Mouse (Mus musculus) forebrain, embryonic 14.5 days (tissue): ENCODE results near the gene Cmtm6. TPM values are rescaled to one million over a fixed set of nuclear protein-coding genes. Genes with fewer than 3 reads are reported as not detected.

Source experiments
- ATAC-seq: fragments of 200-750 bp; cut with Nextera tagmentation; 2 replicates; pipeline ENCODE4 v1.8.0; 2017; ENCODE audit warnings: mild to moderate bottlenecking, moderate library complexity
- DNase-seq: peaks from one replicate; pipeline ENCODE4 v3.0.0-alpha.2; 2015; ENCODE audit warnings: low spot score
- H3K27ac ChIP-seq: fragments of 300-500 bp; sonication (generic); 2 replicates; pipeline ENCODE4 v1.5.1; 2014; ENCODE audit warnings: low read depth, mild to moderate bottlenecking, control low read depth, low read length, moderate library complexity
- H3K27me3 ChIP-seq: fragments of 300-500 bp; sonication (generic); replicated peaks from 2 replicates; pipeline ENCODE4 v1.6.1; 2014; ENCODE audit warnings: low read length, control low read depth, mixed read lengths; ENCODE audit not compliant: control insufficient read depth, insufficient read depth
- H3K36me3 ChIP-seq: fragments of 300-500 bp; sonication (generic); 2 replicates; pipeline ENCODE4 v1.6.1; 2014; ENCODE audit warnings: low read length, control low read depth; ENCODE audit not compliant: control insufficient read depth, insufficient read depth
- H3K4me1 ChIP-seq: fragments of 300-500 bp; sonication (generic); 2 replicates; pipeline ENCODE4 v1.6.1; 2014; ENCODE audit warnings: antibody characterized with exemption, low read length, control low read depth; ENCODE audit not compliant: control insufficient read depth, insufficient read depth
- H3K4me2 ChIP-seq: fragments of 300-500 bp; sonication (generic); 2 replicates; pipeline ENCODE4 v1.6.1; 2014; ENCODE audit warnings: mild to moderate bottlenecking, control low read depth, low read length
- H3K4me3 ChIP-seq: fragments of 300-500 bp; sonication (generic); 2 replicates; pipeline ENCODE4 v1.5.1; 2014; ENCODE audit warnings: low read depth, low read length, control low read depth
- H3K9ac ChIP-seq: fragments of 300-500 bp; sonication (generic); 2 replicates; pipeline ENCODE4 v1.6.1; 2014; ENCODE audit warnings: mild to moderate bottlenecking, low read length, control low read depth, moderate library complexity
- H3K9me3 ChIP-seq: fragments of 300-500 bp; sonication (generic); replicated peaks from 2 replicates; pipeline ENCODE4 v1.6.1; 2016; ENCODE audit warnings: low read length, control low read depth, mixed read lengths; ENCODE audit not compliant: control insufficient read depth
- WGBS: fragments of 180-500 bp; shearing (Covaris S2); extraction: QIAGEN DNeasy Blood & Tissue Kit; methylation state at CpG from one replicate; pipeline ENCODE4 v1.1.7; 2014; 5-methylcytosine and 5-hydroxymethylcytosine counted together
- polyA plus RNA-seq: library from polyadenylated mRNA; unstranded; fragments of >200 nt; fragmentation: Nextera tagmentation; extraction: Ambion mirVana; gene quantifications from 2 replicates; pipeline ENCODE4 v1.2.1, GENCODE M21; 2014

Gene Cmtm6
- polyA plus RNA-seq, 1 experiment from 2014 or later = 23.9 TPM

DNA sequence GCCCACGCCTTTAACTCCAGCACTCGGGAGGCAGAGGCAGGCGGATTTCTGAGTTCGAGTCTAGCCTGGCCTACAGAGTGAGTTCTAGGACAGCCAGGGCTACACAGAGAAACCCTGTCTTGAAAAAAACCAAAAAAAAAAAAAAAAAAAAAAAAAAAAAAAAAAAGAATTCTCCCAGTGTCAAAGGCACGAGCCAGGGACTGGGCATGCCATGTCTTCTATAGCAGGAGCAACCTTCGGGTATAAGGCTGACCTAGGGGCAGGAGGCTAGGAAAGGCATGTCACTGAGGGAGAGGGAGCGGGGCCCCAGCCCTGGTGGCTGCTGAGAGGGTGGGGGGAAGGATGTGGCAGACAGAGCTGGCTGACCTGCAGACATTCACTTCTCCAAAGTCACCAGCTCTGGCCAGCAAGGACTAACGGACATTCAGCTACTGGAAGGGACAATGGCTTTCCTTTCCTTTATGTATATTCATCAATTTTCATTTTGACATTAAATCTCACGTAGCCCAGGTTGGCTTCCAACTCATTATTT, 62.9 kb downstream of the Cmtm6 start:
- H3K9me3 ChIP-seq = no peaks in the 10 kb centered on the region
- H3K4me1 ChIP-seq = no peaks in the 10 kb centered on the region
- H3K4me2 ChIP-seq = no peak overlapping the region
- WGBS = 92% methylated on average over 9 of the region's 9 CpGs
- H3K4me3 ChIP-seq = no peak overlapping the region
- no peak overlapping the region for H3K27ac ChIP-seq
- H3K9ac ChIP-seq = no peak overlapping the region
- no peaks in the 10 kb centered on the region for H3K27me3 ChIP-seq
- DNase-seq = no peak
- H3K36me3 ChIP-seq = no peaks in the 10 kb centered on the region
- ATAC-seq = no peak

DNA sequence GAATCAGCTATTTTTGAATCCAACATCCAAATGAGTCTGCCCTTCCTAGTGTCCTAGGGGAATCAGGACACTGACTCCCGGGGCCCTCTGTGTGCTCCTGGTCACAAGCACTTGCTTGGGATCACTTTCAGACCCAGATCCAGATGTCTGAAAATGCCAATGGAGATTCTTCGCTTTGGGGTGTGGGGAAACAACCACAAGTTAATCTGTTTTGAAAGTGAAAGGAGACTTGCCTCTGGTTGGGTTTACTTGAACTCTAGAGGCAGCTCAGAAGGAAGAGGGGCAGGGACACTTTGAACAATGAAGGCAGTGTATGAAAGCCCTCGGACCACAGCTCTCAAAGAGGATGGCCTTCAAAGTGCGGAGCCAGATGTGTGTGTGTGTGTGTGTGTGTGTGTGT, 63.6 kb downstream of the Cmtm6 start:
- Histone ChIP-seq H3K36me3 (no peaks in the 10 kb centered on the region), H3K4me2 (no peak overlapping the region), H3K4me3 (no peak overlapping the region), H3K4me1 (no peaks in the 10 kb centered on the region), H3K9me3 (no peaks in the 10 kb centered on the region), H3K9ac (no peak overlapping the region), H3K27ac (no peak overlapping the region), H3K27me3 (no peaks in the 10 kb centered on the region)
- DNase-seq (no peak), ATAC-seq (no peak)
- 74% methylated on average over 4 of the region's 4 CpGs for WGBS

DNA sequence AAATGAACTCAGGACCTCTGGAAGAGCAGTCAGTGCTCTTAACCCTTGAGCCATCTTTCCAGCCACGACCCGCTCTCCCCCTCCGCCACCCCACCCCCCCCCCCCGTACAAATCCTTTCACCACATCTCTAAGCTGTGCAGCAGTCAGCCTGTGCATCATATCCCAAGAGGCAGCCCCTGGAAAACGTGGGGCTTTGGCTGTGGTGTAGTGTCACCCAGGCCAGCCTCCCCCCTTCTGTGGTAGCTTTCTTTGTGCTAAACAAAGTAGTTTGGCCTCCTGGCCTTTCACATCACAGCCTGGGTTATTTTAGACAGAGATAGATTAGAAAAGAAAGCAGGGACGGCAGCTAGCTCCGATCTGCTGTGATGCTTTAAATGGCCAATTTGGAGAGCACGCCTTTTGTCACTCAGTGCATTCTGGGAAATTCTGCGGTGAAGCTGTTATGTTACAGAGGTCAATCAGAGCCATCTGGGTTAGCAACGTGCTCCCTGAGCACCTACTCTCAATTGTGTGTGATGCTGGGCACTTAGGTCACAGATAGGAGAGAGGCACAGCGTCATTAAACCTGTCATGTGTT, 65.6 kb downstream of the Cmtm6 start:
- DNase-seq (no peak), ATAC-seq (no peak)
- no peaks in the 10 kb centered on the region for H3K36me3 ChIP-seq
- no peaks in the 10 kb centered on the region for H3K27me3 ChIP-seq
- no peaks in the 10 kb centered on the region for H3K9me3 ChIP-seq
- no peak overlapping the region for H3K27ac ChIP-seq
- 63% methylated on average over 11 of the region's 11 CpGs for WGBS
- no peaks in the 10 kb centered on the region for H3K4me1 ChIP-seq
- H3K9ac ChIP-seq = no peak overlapping the region
- no peak overlapping the region for H3K4me3 ChIP-seq
- H3K4me2 ChIP-seq = no peak overlapping the region

DNA sequence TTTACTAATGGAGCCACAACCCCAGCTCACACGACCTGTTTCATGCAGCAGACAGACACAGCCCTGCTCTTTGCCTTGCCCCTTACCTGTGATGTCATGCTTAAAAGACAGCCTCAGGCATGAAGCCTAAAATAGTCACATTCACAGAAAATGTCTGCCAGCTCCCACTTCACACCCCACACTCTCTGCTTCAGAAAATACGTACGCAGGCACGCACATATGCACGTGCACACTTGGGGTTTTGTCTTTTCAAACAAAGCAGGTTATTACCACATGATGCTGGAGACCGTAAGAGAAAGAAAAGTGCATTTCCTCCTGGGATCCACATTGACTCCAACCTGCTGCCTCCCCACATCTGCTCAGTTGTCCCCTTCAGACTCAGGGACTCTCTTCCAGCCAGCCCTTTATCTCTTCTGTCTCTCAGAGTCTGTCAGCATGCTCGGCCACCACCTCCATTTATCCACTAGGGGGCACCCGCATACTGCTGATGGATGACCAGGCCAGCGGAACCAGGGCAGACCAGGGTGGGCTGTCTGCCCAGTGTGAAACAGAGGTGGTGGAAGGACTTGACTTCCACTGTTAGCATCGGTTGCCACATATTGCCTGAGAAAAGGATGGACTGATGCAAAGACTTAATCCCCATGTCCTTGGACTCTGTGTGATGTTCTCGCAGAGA, 66.6 kb downstream of the Cmtm6 start:
- Histone ChIP-seq H3K4me3 (no peak overlapping the region), H3K27ac (no peak overlapping the region), H3K9me3 (no peaks in the 10 kb centered on the region), H3K4me1 (no peaks in the 10 kb centered on the region), H3K4me2 (no peak overlapping the region), H3K27me3 (no peaks in the 10 kb centered on the region), H3K36me3 (no peaks in the 10 kb centered on the region), H3K9ac (no peak overlapping the region)
- WGBS = 57% methylated on average over 11 of the region's 11 CpGs
- ATAC-seq (peak; percentile 90), DNase-seq (peak; percentile 88)

DNA sequence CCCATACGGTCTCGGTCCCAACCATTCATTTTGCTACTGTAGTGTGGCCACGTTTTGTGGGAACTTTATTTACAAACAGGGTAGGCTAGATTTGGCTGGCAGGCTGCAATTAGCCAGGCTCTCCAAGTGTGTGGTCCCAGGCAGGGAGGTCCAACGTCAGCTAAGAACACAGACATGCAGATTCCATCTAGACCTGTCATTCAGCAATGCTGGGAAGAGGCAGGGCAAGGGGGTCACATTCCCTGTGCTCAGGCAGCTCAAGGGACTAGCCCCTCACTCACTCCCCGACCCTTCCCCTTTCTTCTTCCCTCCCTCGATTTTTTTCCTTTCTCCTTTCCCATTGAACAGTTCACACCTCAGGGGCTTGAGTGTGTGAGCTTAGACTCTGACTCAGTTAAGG, 67.9 kb downstream of the Cmtm6 start:
- no peaks in the 10 kb centered on the region for H3K36me3 ChIP-seq
- no peak overlapping the region for H3K4me2 ChIP-seq
- H3K27me3 ChIP-seq = no peaks in the 10 kb centered on the region
- ATAC-seq = no peak
- WGBS = 31% methylated on average over 6 of the region's 6 CpGs
- H3K4me1 ChIP-seq = no peaks in the 10 kb centered on the region
- no peak overlapping the region for H3K27ac ChIP-seq
- no peaks in the 10 kb centered on the region for H3K9me3 ChIP-seq
- H3K4me3 ChIP-seq = no peak overlapping the region
- no peak overlapping the region for H3K9ac ChIP-seq
- no peak for DNase-seq

Other genes with a start within 250 kb of the Cmtm6 start
- not detected in 2 replicates for gene Ccr4, start 226.2 kb upstream of the Cmtm6 start, polyA plus RNA-seq
- not detected in 2 replicates for gene C130032M10Rik, start 215.4 kb upstream of the Cmtm6 start, polyA plus RNA-seq
- 0.04 and 0.05 TPM in 2 replicates for gene Trim71, start 166.7 kb upstream of the Cmtm6 start, polyA plus RNA-seq
- 54.6 and 55.1 TPM in 2 replicates for gene Cnot10, start 90.9 kb upstream of the Cmtm6 start, polyA plus RNA-seq
- 66.8 and 71.7 TPM in 2 replicates for gene Dync1li1, start 42.3 kb upstream of the Cmtm6 start, polyA plus RNA-seq
- gene Cmtm7, start 50.7 kb downstream of the Cmtm6 start, polyA plus RNA-seq = 16.5 and 25.6 TPM in 2 replicates
- 8.7 and 9.5 TPM in 2 replicates for gene Cmtm8, start 113.0 kb downstream of the Cmtm6 start, polyA plus RNA-seq
- gene Gpd1l, start 202.9 kb downstream of the Cmtm6 start, polyA plus RNA-seq = 10.6 and 14.1 TPM in 2 replicates
- 1.4 and 1.7 TPM in 2 replicates for gene Osbpl10, start 247.5 kb downstream of the Cmtm6 start, polyA plus RNA-seq